Mouse (Mus musculus) forebrain, embryonic 10.5 days (tissue): ENCODE results near the gene 4930412O13Rik. TPM values are rescaled to one million over a fixed set of nuclear protein-coding genes. Genes with fewer than 3 reads are reported as not detected.

Experiments used
- DNase-seq: peaks from one replicate; pipeline ENCODE4 v3.0.0-alpha.2; 2017; ENCODE audit warnings: low spot score; ENCODE audit errors: extremely low spot score
- H3K27ac ChIP-seq: fragments of 300-500 bp; sonication (generic); 2 replicates; pipeline ENCODE4 v1.5.1; 2016; ENCODE audit warnings: mild to moderate bottlenecking
- H3K27me3 ChIP-seq: fragments of 300-500 bp; sonication (generic); 2 replicates; pipeline ENCODE4 v1.6.1; 2016; ENCODE audit warnings: mild to moderate bottlenecking; ENCODE audit not compliant: poor library complexity, severe bottlenecking
- H3K36me3 ChIP-seq: fragments of 300-500 bp; sonication (generic); replicated peaks from 2 replicates; pipeline ENCODE4 v1.6.1; 2016; ENCODE audit warnings: mild to moderate bottlenecking, moderate library complexity
- H3K4me1 ChIP-seq: fragments of 300-500 bp; sonication (generic); 2 replicates; pipeline ENCODE4 v1.6.1; 2016
- H3K4me3 ChIP-seq: fragments of 300-500 bp; sonication (generic); 2 replicates; pipeline ENCODE4 v1.5.1; 2016; ENCODE audit warnings: mild to moderate bottlenecking, moderate library complexity
- H3K9me3 ChIP-seq: fragments of 300-500 bp; sonication (generic); 2 replicates; pipeline ENCODE4 v1.6.1; 2016; ENCODE audit warnings: mild to moderate bottlenecking, moderate library complexity
- WGBS: fragments of 180-500 bp; shearing (Covaris S2); methylation state at CpG from one replicate; pipeline ENCODE4 v1.1.7; 2016; 5-methylcytosine and 5-hydroxymethylcytosine counted together
- polyA plus RNA-seq: library from polyadenylated mRNA; unstranded; fragments of >200 nt; fragmentation: Nextera tagmentation; extraction: Ambion mirVana; gene quantifications from 2 replicates; pipeline ENCODE4 v1.2.1, GENCODE M21; 2016

4930412O13Rik gene
- polyA plus RNA-seq, 1 experiment from 2014 or later, result 0.50 TPM

- no peak for DNase-seq
- H3K4me1 ChIP-seq, result peaks cover 46% of the 10 kb centered on the region
- H3K9me3 ChIP-seq, result no peaks in the 10 kb centered on the region
- H3K27me3 ChIP-seq, result peaks cover 98% of the 10 kb centered on the region
- 6% methylated on average over 7 of the region's 7 CpGs for WGBS
- H3K27ac ChIP-seq, result no peak overlapping the region
- H3K4me3 ChIP-seq, result no peak overlapping the region
- H3K36me3 ChIP-seq, result no peaks in the 10 kb centered on the region
Measured at GRCm38 (mm10) chr2:9892541-9892940, 11.5 kb downstream of the 4930412O13Rik start.

DNA sequence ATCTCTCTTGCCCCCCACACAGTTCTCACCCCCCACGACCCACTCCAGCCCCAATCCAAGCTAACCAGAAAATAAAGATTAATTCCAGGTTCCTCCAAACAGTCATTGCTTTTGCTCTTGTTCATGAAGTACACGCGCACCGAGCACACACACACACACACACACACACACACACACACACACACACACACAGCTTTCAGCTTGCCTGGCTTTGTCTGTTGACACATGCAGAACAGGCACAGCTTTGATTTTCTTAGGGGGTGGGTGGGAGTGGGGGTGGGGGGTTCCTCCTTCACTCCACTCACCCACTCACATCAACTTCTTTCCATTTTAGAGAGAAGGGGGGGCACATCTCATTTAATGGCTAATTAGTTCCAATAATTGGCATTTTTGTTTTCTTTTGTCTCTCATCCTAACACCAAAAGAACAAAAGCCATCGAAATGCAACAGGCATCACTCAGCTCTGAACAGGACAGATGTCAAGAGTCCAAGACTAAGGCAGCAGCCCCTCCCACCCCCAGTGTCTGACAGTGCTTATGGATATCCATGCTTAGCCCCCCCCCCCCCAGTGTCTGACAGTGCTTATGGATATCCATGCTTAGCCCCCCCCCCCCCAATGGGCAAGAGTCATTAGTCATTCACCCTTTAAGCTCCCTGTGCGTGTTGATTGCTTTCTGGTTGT lies 12.4 kb downstream of the 4930412O13Rik start:
- Histone ChIP-seq H3K4me1 (peaks cover 51% of the 10 kb centered on the region), H3K27me3 (peaks cover 98% of the 10 kb centered on the region), H3K36me3 (no peaks in the 10 kb centered on the region), H3K9me3 (no peaks in the 10 kb centered on the region), H3K4me3 (no peak overlapping the region), H3K27ac (no peak overlapping the region)
- WGBS, result 2% methylated on average over 5 of the region's 6 CpGs
- DNase-seq, result peak; percentile 39

DNA sequence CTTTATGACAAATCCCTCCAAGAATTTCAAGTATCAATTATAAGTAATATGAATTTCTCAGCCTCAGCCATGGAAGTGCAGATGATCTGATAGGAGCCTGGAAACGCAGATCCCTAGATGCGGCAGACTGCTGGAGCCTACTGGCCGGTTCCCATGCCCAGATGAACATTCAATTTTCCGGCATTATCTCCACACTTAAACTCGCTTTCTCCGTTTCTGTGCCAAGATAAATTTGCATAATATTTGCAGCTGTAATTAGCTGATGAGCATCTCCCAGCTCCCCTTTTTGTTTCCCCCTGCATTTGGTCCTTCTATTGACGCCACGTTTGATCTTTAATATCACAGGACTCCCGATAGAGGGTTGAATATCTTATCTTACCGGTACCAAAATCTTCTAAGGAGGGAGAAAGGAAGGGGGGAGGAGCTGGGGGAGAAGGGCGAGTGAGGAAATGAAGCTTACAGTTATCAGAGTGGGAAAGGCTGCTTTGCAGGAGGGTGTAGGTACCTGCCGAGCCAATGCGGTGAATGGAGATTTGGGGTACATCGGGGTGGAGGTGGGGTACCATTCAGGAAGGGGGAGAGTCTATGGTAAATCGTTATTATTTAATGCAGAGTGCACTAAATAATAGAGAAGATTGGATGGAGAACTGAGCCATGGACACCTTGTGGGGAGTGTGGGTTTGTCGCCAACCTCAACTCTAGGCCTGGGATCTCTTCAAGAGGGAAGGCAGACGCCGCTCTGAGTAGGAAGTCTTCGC lies 14.0 kb downstream of the 4930412O13Rik start:
- Histone ChIP-seq H3K9me3 (no peaks in the 10 kb centered on the region), H3K27ac (no peak overlapping the region), H3K4me3 (no peak overlapping the region), H3K36me3 (no peaks in the 10 kb centered on the region), H3K27me3 (peaks cover 98% of the 10 kb centered on the region), H3K4me1 (peaks cover 48% of the 10 kb centered on the region)
- 2% methylated on average over 19 of the region's 19 CpGs for WGBS
- peak; percentile 16 for DNase-seq

DNA sequence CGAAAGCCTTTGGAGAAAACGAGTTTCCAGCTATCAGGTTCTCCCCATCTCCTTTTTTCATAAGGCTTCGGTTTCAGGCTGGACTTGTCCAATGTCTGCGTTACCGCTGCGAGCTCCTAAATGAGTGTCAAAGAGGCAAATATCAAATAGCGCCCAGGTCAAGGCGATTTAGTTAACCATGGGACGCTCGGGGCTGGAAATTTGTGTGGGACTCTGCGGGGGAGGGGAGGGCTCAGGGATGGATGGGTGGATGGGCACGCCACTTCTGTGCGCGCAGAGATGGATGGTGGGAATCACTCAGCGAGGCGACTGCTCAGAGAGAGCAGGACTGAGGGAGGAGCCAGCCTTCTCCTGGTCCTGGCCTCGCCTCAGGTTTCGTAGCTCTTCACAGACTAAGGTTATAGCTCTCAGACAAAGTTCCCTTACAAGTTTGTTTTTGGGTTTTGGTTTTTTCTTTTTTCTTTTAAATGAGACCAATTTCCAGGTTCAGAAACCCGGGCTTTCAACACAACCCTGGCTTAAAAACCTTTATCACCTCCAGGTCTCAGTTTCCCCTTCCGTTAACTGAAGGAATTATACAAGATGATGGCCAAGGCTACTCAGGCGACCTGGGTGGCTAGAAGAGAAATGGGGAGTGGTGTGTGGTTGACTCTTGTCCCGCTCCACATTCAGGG lies 15.2 kb downstream of the 4930412O13Rik start:
- H3K4me1 ChIP-seq, result peaks cover 48% of the 10 kb centered on the region
- WGBS, result under 1% methylated on average over 22 of the region's 22 CpGs
- no peaks in the 10 kb centered on the region for H3K9me3 ChIP-seq
- peak; percentile 29 for DNase-seq
- no peak overlapping the region for H3K27ac ChIP-seq
- peaks cover 98% of the 10 kb centered on the region for H3K27me3 ChIP-seq
- peak overlapping the region; percentile 12 for H3K4me3 ChIP-seq
- no peaks in the 10 kb centered on the region for H3K36me3 ChIP-seq

GRCm38 (mm10) chr2:9897846-9898245 lies 16.8 kb downstream of the 4930412O13Rik start:
- Histone ChIP-seq H3K4me3 (no peak overlapping the region), H3K4me1 (peaks cover 48% of the 10 kb centered on the region), H3K36me3 (no peaks in the 10 kb centered on the region), H3K27ac (no peak overlapping the region), H3K9me3 (no peaks in the 10 kb centered on the region), H3K27me3 (peaks cover 97% of the 10 kb centered on the region)
- 3% methylated on average over 8 of the region's 8 CpGs for WGBS
- DNase-seq, result peak; percentile 46

DNA sequence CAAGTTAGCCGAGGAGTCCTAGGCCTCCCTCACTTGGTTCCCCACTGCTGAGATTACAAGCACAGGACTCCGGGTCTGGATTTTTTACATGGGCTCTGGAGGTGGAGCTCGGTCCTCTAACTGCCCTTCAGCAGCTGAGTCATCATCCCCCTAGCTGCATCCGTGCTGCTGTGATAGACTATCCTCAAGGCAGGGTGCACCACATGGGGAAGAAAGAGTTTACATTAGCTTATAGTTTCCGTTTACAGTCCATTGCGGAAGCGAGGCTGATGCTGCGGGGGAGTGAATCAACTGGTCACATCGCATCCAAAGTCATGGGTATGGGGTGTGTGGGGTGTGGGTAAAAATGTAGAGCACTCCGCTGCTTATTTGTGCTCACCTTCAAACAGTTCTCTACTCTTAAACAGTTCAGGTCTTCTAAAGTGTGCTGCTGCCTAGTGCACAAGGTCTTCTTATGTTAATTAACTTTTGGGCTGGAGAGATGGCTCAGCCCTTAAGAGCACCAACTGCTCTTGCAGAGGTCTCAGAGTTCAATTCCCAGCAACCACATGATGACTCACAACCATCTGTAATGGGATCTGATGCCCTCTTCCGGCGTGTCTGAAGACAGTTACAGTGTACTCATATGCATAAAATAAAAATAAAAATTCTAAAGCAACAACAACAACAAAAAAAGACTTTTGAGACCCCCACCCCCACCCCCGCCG lies 23.0 kb downstream of the 4930412O13Rik start:
- DNase-seq, result no peak
- peaks cover 8% of the 10 kb centered on the region for H3K4me1 ChIP-seq
- H3K4me3 ChIP-seq, result no peak overlapping the region
- peaks cover 68% of the 10 kb centered on the region for H3K27me3 ChIP-seq
- no peaks in the 10 kb centered on the region for H3K36me3 ChIP-seq
- H3K27ac ChIP-seq, result no peak overlapping the region
- no peaks in the 10 kb centered on the region for H3K9me3 ChIP-seq
- 76% methylated on average over 14 of the region's 14 CpGs for WGBS

DNA sequence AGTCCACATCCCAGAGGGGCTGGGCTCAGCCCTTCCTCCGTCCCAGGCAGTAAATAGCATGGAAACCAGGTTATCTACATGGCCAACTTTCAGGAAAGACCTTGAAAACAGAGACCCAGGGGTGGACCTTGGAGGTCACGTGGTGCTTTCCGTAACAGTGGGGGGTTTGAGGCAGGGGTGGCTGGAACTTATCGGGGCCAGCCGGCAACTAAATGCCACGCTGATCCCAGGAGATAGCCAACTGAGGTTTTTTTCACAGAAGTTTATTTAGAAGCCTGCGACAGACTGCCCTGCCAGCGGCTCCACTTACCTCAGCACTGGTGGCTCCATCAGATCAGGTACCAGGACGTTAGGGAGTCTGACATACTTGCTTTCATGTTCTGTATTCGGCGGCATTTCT lies 24.9 kb downstream of the 4930412O13Rik start:
- H3K4me1 ChIP-seq, result peaks cover 7% of the 10 kb centered on the region
- no peaks in the 10 kb centered on the region for H3K9me3 ChIP-seq
- peaks cover 48% of the 10 kb centered on the region for H3K27me3 ChIP-seq
- no peak overlapping the region for H3K27ac ChIP-seq
- DNase-seq, result peak; percentile 15
- H3K4me3 ChIP-seq, result peak overlapping the region; percentile 31
- 8% methylated on average over 11 of the region's 11 CpGs for WGBS
- H3K36me3 ChIP-seq, result no peaks in the 10 kb centered on the region

GRCm38 (mm10) chr2:9917602-9918001 lies 36.5 kb downstream of the 4930412O13Rik start:
- Histone ChIP-seq H3K4me1 (no peaks in the 10 kb centered on the region), H3K4me3 (no peak overlapping the region), H3K9me3 (no peaks in the 10 kb centered on the region), H3K27me3 (no peaks in the 10 kb centered on the region; the same call in 1 of the 2 replicates), H3K27ac (no peak overlapping the region), H3K36me3 (peaks cover 30% of the 10 kb centered on the region)
- no peak for DNase-seq
- WGBS, result 93% methylated on average over 9 of the region's 9 CpGs

GRCm38 (mm10) chr2:9918691-9919471 lies 37.8 kb downstream of the 4930412O13Rik start:
- no peak overlapping the region for H3K4me3 ChIP-seq
- no peaks in the 10 kb centered on the region for H3K4me1 ChIP-seq
- WGBS, result 94% methylated on average over 17 of the region's 17 CpGs
- H3K27me3 ChIP-seq, result no peaks in the 10 kb centered on the region; the same call in none of the 2 replicates
- DNase-seq, result no peak
- no peaks in the 10 kb centered on the region for H3K9me3 ChIP-seq
- peaks cover 37% of the 10 kb centered on the region for H3K36me3 ChIP-seq
- no peak overlapping the region for H3K27ac ChIP-seq

GRCm38 (mm10) chr2:9926194-9926904 lies 45.3 kb downstream of the 4930412O13Rik start:
- peaks cover 16% of the 10 kb centered on the region for H3K36me3 ChIP-seq
- H3K27me3 ChIP-seq, result peaks cover 35% of the 10 kb centered on the region
- DNase-seq, result peak; percentile 21
- WGBS, result 44% methylated on average over 7 of the region's 7 CpGs
- H3K4me1 ChIP-seq, result peaks cover 15% of the 10 kb centered on the region
- H3K4me3 ChIP-seq, result no peak overlapping the region
- no peaks in the 10 kb centered on the region for H3K9me3 ChIP-seq
- no peak overlapping the region for H3K27ac ChIP-seq

DNA sequence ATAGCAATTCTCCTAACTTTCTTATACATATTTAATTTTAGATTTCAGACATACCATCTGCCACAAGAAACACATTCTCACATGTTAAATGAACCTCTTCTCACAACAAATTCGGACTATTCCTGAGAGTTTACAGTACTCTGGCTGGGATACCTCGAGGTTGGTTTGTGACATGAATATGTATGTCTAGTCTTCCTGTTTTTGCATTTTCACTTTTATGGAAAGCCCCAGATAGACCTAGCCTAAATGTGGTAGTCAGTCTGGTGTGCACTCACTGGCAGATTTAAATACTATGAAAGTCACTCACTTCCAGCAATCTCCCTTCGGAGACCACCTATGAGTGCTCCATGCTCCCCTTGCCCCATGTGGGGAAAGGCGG lies 45.8 kb downstream of the 4930412O13Rik start:
- Histone ChIP-seq H3K4me1 (peaks cover 15% of the 10 kb centered on the region), H3K9me3 (no peaks in the 10 kb centered on the region), H3K36me3 (peaks cover 16% of the 10 kb centered on the region), H3K27me3 (peaks cover 35% of the 10 kb centered on the region), H3K4me3 (no peak overlapping the region), H3K27ac (no peak overlapping the region)
- no peak for DNase-seq
- WGBS, result 74% methylated on average over 4 of the region's 4 CpGs
